Mouse (Mus musculus) MEL (cell line): Measurements from ENCODE around the gene AC124108.1.
A peak's percentile ranks its signal among the peaks of the same experiment; 100 is the strongest.

ENCODE experiments used
- CTCF ChIP-seq, 3 experiments: IDR thresholded peaks in 2 of 3; conservative IDR thresholded peaks in 1 of 3; 2 replicates each; pipeline ENCODE4 v1.5.1; 2011 to 2012; ENCODE audit warnings: low read length in 3 of 3, low read depth in 2 of 3, mild to moderate bottlenecking in 2 of 3, improper control_type of control experiment in 1 of 3, inconsistent platforms in 1 of 3, mixed read lengths in 1 of 3, moderate library complexity in 1 of 3; ENCODE audit not compliant: control insufficient read depth in 1 of 3, insufficient read depth in 1 of 3, poor library complexity in 1 of 3, severe bottlenecking in 1 of 3
- MAX ChIP-seq: IDR thresholded peaks from 2 replicates; pipeline ENCODE4 v1.6.1; 2011; ENCODE audit warnings: low read length, improper control_type of control experiment

- peak; percentile 87 to 98 (median 98) for TF ChIP-seq CTCF (IDR thresholded peaks at IDR 0.05 in 2 of 3, conservative IDR thresholded peaks at IDR 0.05 in 1 of 3; ENCODE audit: control insufficient read depth in 1 of 3, insufficient read depth in 1 of 3, low read depth in 2 of 3, low read length in 3 of 3, poor library complexity in 1 of 3, severe bottlenecking in 1 of 3)
- TF ChIP-seq MAX, result no peak
These were observed 34.1 kb upstream of the AC124108.1 start for GRCm38 (mm10) chr1:132157016-132157781.
